Mouse (Mus musculus) limb, embryonic 11.5 days (tissue): Measurements from ENCODE around the gene Dusp1. TPM values are rescaled to one million over a fixed set of nuclear protein-coding genes. Genes with fewer than 3 reads are reported as not detected.
A peak's percentile ranks its signal among the peaks of the same experiment; 100 is the strongest.

Experiments
- ATAC-seq: fragments of 200-750 bp; cut with Nextera tagmentation; 2 replicates; pipeline ENCODE4 v1.8.0; 2017; ENCODE audit warnings: low read depth; ENCODE audit not compliant: insufficient number of reproducible peaks, low FRiP score, low TSS enrichment
- DNase-seq: peaks from one replicate; pipeline ENCODE4 v3.0.0-alpha.2; 2015; ENCODE audit warnings: low spot score
- H3K27ac ChIP-seq: fragments of 300-500 bp; sonication (generic); replicated peaks from 2 replicates; pipeline ENCODE4 v1.5.1; 2014; ENCODE audit warnings: low read depth, mild to moderate bottlenecking, low read length
- H3K27me3 ChIP-seq: fragments of 300-500 bp; sonication (generic); 2 replicates; pipeline ENCODE4 v1.6.1; 2014; ENCODE audit warnings: mild to moderate bottlenecking, low read length, mixed read lengths; ENCODE audit not compliant: control insufficient read depth, insufficient read depth
- H3K36me3 ChIP-seq: fragments of 300-500 bp; sonication (generic); 2 replicates; pipeline ENCODE4 v1.6.1; 2014; ENCODE audit warnings: mild to moderate bottlenecking, low read length, moderate library complexity, mixed read lengths; ENCODE audit not compliant: control insufficient read depth, insufficient read depth
- H3K4me1 ChIP-seq: fragments of 300-500 bp; sonication (generic); 2 replicates; pipeline ENCODE4 v1.6.1; 2014; ENCODE audit warnings: low read length, mixed read lengths; ENCODE audit not compliant: control insufficient read depth, insufficient read depth
- H3K4me2 ChIP-seq: fragments of 300-500 bp; sonication (generic); 2 replicates; pipeline ENCODE4 v1.6.1; 2014; ENCODE audit warnings: low read depth, mild to moderate bottlenecking, moderate library complexity; ENCODE audit not compliant: severe bottlenecking
- H3K4me3 ChIP-seq: fragments of 300-500 bp; sonication (generic); 2 replicates; pipeline ENCODE4 v1.5.1; 2014; ENCODE audit warnings: low read depth, low read length
- H3K9ac ChIP-seq: fragments of 300-500 bp; sonication (generic); 2 replicates; pipeline ENCODE4 v1.6.1; 2014; ENCODE audit warnings: mild to moderate bottlenecking, low read length
- H3K9me3 ChIP-seq: fragments of 300-500 bp; sonication (generic); 2 replicates; pipeline ENCODE4 v1.6.1; 2016; ENCODE audit warnings: low read length; ENCODE audit not compliant: control insufficient read depth
- WGBS: fragments of 180-500 bp; shearing (Covaris S2); extraction: QIAGEN DNeasy Blood & Tissue Kit; methylation state at CpG from one replicate; pipeline ENCODE4 v1.1.7; 2014; 5-methylcytosine and 5-hydroxymethylcytosine counted together
- polyA plus RNA-seq: library from polyadenylated mRNA; unstranded; fragments of >200 nt; fragmentation: Nextera tagmentation; extraction: Ambion mirVana; gene quantifications from 2 replicates; pipeline ENCODE4 v1.2.1, GENCODE M21; 2014

The Dusp1 gene
- polyA plus RNA-seq, 1 experiment from 2014 or later = 22.8 TPM

GRCm38 (mm10) chr17:26594958-26595357, 33.0 kb upstream of the Dusp1 start:
- Histone ChIP-seq H3K4me1 (0 out of 2 replicates have a peak, but pooled peaks cover 3% of the 10 kb centered on the region), H3K27me3 (no peaks in the 10 kb centered on the region), H3K4me3 (no peak overlapping the region), H3K27ac (no peak overlapping the region), H3K9me3 (no peaks in the 10 kb centered on the region), H3K36me3 (no peaks in the 10 kb centered on the region; the same call in 1 of the 2 replicates), H3K4me2 (no peak overlapping the region), H3K9ac (no peak overlapping the region)
- ATAC-seq = no peak
- no peak for DNase-seq
- WGBS = 90% methylated on average over 7 of the region's 7 CpGs

- no peaks in the 10 kb centered on the region for H3K9me3 ChIP-seq
- H3K36me3 ChIP-seq = no peaks in the 10 kb centered on the region; the same call in 1 of the 2 replicates
- 86% methylated on average over 7 of the region's 7 CpGs for WGBS
- no peak overlapping the region for H3K4me3 ChIP-seq
- no peak overlapping the region for H3K27ac ChIP-seq
- ATAC-seq (no peak), DNase-seq (no peak)
- H3K4me1 ChIP-seq = 0 out of 2 replicates have a peak, but pooled peaks cover 3% of the 10 kb centered on the region
- no peaks in the 10 kb centered on the region for H3K27me3 ChIP-seq
- no peak overlapping the region for H3K9ac ChIP-seq
- H3K4me2 ChIP-seq = no peak overlapping the region
Measured at GRCm38 (mm10) chr17:26594171-26594570, 32.2 kb upstream of the Dusp1 start.

- H3K27ac ChIP-seq = no peak overlapping the region
- no peaks in the 10 kb centered on the region; the same call in 1 of the 2 replicates for H3K36me3 ChIP-seq
- H3K4me1 ChIP-seq = 0 out of 2 replicates have a peak, but pooled peaks cover 3% of the 10 kb centered on the region
- H3K27me3 ChIP-seq = no peaks in the 10 kb centered on the region
- no peak overlapping the region for H3K4me2 ChIP-seq
- no peaks in the 10 kb centered on the region for H3K9me3 ChIP-seq
- ATAC-seq (no peak), DNase-seq (no peak)
- no peak overlapping the region for H3K4me3 ChIP-seq
- H3K9ac ChIP-seq = no peak overlapping the region
- WGBS = 95% methylated on average over 5 of the region's 5 CpGs
Measured at GRCm38 (mm10) chr17:26593199-26593598, 31.3 kb upstream of the Dusp1 start.

DNA sequence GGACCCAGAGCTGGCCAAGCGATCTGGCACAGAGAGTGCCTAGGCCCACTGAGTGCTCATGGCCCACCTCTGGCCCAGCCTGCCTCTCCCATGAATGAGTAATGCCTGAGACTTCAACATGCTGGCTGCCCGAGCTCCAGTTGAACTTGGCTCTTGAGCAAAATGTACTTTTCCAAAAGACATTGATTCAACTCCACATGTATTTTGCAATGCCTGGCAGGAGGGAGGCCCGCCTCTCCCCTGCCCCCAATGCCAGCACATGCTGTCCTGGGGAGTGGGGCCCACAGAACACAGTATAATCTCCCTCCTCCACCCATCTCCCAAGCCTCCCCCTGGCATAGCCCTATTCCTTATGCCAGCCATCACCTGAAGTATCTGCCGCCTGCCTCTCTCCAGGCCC, 30.6 kb upstream of the Dusp1 start:
- Histone ChIP-seq H3K9me3 (no peaks in the 10 kb centered on the region), H3K4me3 (no peak overlapping the region), H3K9ac (no peak overlapping the region), H3K36me3 (no peaks in the 10 kb centered on the region; the same call in 1 of the 2 replicates), H3K4me2 (no peak overlapping the region), H3K4me1 (0 out of 2 replicates have a peak, but pooled peaks cover 3% of the 10 kb centered on the region), H3K27ac (no peak overlapping the region), H3K27me3 (no peaks in the 10 kb centered on the region)
- WGBS = 88% methylated on average over 4 of the region's 4 CpGs
- ATAC-seq = no peak
- DNase-seq = no peak

DNA sequence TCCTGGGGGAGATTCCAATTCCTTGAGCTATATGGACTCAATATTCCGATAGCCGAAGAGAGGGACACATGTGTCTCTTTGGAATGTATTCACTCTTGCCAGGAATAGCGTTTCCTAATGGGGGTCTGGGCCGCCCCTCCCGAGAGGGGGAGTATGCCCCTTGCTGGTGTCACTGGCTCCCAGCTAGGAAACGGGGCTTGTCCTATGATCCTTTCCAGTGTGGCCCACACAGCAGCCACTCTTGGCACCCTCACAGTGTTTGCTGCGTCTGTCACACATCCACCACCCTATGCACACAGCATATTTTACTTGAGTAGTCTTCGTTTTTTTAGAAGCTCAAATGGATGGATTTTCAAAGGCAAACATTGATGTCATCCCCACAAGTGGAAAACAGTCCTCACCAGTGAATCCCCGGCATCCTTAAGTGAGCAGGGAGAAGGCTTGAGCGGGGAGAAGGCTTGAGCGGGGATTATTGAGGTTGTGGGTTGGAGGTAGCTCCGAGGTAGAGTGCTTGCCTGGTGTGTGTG, 26.1 kb upstream of the Dusp1 start:
- DNase-seq (no peak), ATAC-seq (no peak)
- Histone ChIP-seq H3K27ac (no peak overlapping the region), H3K4me2 (no peak overlapping the region), H3K4me1 (no peaks in the 10 kb centered on the region), H3K36me3 (no peaks in the 10 kb centered on the region), H3K4me3 (no peak overlapping the region), H3K9ac (no peak overlapping the region), H3K9me3 (no peaks in the 10 kb centered on the region), H3K27me3 (no peaks in the 10 kb centered on the region)
- WGBS = 92% methylated on average over 12 of the region's 12 CpGs

DNA sequence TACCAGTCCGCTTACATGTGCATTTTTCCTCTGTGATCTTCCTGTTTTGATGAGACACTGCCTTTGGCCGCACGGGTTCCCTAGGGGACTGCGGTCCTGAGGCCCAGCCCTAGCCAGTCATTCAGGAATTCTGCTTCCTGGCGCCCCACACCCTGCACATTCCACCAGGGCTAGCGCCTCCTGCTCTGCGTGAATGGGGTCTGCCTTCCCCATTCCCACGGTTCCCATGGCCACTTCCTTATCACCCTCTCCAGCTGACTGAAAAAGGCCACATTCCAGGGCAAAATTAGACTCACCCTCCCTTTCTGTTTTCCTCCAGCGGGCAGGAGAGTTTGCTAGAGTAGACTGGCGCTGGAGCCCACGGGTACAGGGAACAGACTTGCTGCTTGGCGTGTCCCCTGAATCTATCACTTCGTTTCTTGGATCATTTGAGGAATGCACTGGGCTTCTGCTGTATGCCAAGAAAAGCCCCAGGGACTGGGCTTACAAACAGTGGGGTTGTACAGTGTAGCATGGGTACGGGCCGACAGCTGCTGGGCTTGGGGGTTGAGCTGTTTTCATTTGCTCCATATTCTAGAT, 22.7 kb upstream of the Dusp1 start:
- Histone ChIP-seq H3K4me2 (no peak overlapping the region), H3K4me1 (no peaks in the 10 kb centered on the region), H3K9me3 (no peaks in the 10 kb centered on the region), H3K36me3 (no peaks in the 10 kb centered on the region), H3K27ac (no peak overlapping the region), H3K27me3 (no peaks in the 10 kb centered on the region), H3K4me3 (no peak overlapping the region), H3K9ac (no peak overlapping the region)
- ATAC-seq (no peak), DNase-seq (peak; percentile 27)
- 81% methylated on average over 15 of the region's 15 CpGs for WGBS

DNA sequence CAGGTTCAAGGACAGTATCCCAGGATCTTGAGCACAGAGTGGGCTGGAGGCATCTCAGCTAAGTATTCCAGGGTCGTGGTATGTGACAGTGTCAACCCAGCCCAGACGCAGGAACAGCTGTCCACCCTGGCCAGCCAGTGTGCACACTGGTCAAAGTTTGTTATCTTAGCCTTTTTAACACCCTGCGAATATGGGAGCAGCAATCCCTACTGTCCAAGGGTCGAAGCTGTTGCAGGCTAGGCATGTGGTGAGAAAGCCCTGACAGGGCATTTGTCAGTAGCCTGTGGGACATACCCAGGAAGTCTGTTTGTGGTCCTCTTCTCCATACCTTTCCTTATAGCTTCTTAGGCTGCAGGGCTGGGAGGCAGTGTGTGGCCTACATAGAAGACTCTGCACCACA, 22.1 kb upstream of the Dusp1 start:
- Histone ChIP-seq H3K9ac (no peak overlapping the region), H3K36me3 (no peaks in the 10 kb centered on the region)

DNA sequence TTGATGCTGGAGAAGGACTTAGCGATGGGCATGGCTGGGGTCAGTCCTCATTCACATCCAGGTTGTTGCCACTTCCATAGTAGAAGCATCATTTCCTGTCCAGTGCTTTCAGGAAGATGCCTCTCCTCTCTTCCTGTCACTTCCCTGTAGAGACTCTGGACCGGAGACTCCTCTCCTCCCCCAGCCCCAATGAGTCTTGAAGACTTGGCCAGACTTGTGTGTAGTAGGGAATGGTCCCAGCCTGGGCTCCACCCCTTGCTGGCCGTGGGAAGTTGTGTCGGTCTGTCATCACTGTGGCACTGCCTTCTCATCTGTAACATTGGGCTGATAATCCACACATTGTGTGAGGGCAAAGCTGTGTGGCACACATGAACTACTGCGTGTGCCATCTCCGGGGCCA, 21.7 kb upstream of the Dusp1 start:
- H3K36me3 ChIP-seq = no peaks in the 10 kb centered on the region
- no peaks in the 10 kb centered on the region for H3K4me1 ChIP-seq
- no peaks in the 10 kb centered on the region for H3K9me3 ChIP-seq
- no peak overlapping the region for H3K4me2 ChIP-seq
- H3K4me3 ChIP-seq = no peak overlapping the region
- H3K27me3 ChIP-seq = no peaks in the 10 kb centered on the region
- no peak overlapping the region for H3K9ac ChIP-seq
- 88% methylated on average over 6 of the region's 6 CpGs for WGBS
- DNase-seq (no peak), ATAC-seq (no peak)
- H3K27ac ChIP-seq = no peak overlapping the region; the same call in 1 of the 2 replicates

More for the DNA sequence above, 22.1 kb upstream of the Dusp1 start:
- no peaks in the 10 kb centered on the region for H3K27me3 ChIP-seq
- no peak for ATAC-seq
- H3K27ac ChIP-seq = no peak overlapping the region
- no peak for DNase-seq
- no peaks in the 10 kb centered on the region for H3K4me1 ChIP-seq
- H3K4me3 ChIP-seq = no peak overlapping the region
- no peak overlapping the region for H3K4me2 ChIP-seq
- H3K9me3 ChIP-seq = no peaks in the 10 kb centered on the region
- WGBS = 82% methylated on average over 4 of the region's 4 CpGs
